Mouse (Mus musculus): ENCODE measurements around the gene Pde6h. TPM values are rescaled to one million over a fixed set of nuclear protein-coding genes. Genes with fewer than 3 reads are reported as not detected.

Pde6h gene
- polyA plus RNA-seq, 1 experiment, result not detected

GRCm38 (mm10) chr6:136906283-136906936 lies 17.2 kb upstream of the Pde6h start:
- TF ChIP-seq GATA1 (IDR thresholded peaks at IDR 0.05; ENCODE audit: low read length), result no peak
- no peak for TF ChIP-seq TAL1 (IDR thresholded peaks at IDR 0.05; ENCODE audit: low read length)
- Histone ChIP-seq H3K9me3 (ENCODE audit: control insufficient read depth, low read length) (no peaks in the 10 kb centered on the region), H3K36me3 (ENCODE audit: control insufficient read depth) (no peaks in the 10 kb centered on the region), H3K4me3 (replicated peaks) (no peak overlapping the region), H3K27me3 (ENCODE audit: control insufficient read depth) (no peaks in the 10 kb centered on the region), H3K4me1 (ENCODE audit: control insufficient read depth) (no peaks in the 10 kb centered on the region)

- H3K9me3 ChIP-seq (ENCODE audit: control insufficient read depth, low read length), result no peaks in the 10 kb centered on the region
- no peaks in the 10 kb centered on the region for H3K27me3 ChIP-seq (ENCODE audit: control insufficient read depth)
- no peak overlapping the region for H3K4me3 ChIP-seq (replicated peaks)
- TF ChIP-seq TAL1 (IDR thresholded peaks at IDR 0.05; ENCODE audit: low read length), result no peak
- no peak for TF ChIP-seq GATA1 (IDR thresholded peaks at IDR 0.05; ENCODE audit: low read length)
- no peaks in the 10 kb centered on the region for H3K36me3 ChIP-seq (ENCODE audit: control insufficient read depth)
- H3K4me1 ChIP-seq (ENCODE audit: control insufficient read depth), result no peaks in the 10 kb centered on the region
These were observed 16.7 kb upstream of the Pde6h start for GRCm38 (mm10) chr6:136906937-136907293.

- Histone ChIP-seq H3K9me3 (ENCODE audit: control insufficient read depth, low read length) (no peaks in the 10 kb centered on the region), H3K4me1 (ENCODE audit: control insufficient read depth) (no peaks in the 10 kb centered on the region), H3K27me3 (ENCODE audit: control insufficient read depth) (no peaks in the 10 kb centered on the region), H3K4me3 (replicated peaks) (no peak overlapping the region), H3K36me3 (ENCODE audit: control insufficient read depth) (no peaks in the 10 kb centered on the region)
- no peak for TF ChIP-seq TAL1 (IDR thresholded peaks at IDR 0.05; ENCODE audit: low read length)
- TF ChIP-seq GATA1 (IDR thresholded peaks at IDR 0.05; ENCODE audit: low read length), result no peak
These were observed 13.3 kb upstream of the Pde6h start for GRCm38 (mm10) chr6:136910247-136910890.

DNA sequence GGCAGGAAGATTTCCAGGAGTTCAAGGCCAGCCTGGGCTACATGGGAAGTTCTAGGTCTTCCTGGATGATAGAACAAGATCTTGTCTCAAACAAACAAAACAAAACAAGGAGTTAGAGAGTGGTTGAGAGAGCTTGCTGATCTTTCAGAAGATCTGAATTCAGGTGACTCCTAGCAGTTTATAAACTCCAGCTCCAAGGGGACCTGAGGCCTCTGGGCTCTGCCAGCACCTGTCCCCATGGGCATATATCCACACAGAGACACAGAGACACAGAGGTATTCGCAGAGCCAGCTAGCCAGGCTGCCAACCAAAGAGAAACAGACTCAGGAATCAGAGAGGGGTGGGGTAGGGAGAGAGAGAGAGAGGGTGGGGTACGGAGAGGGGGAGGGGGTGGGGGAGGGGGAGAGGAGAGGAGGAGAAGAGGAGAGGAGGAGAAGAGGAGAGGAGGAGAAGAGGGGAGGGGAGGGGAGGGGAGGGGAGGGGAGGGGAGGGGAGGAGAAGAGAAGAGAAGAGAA lies 10.8 kb upstream of the Pde6h start:
- H3K27me3 ChIP-seq (ENCODE audit: control insufficient read depth), result no peaks in the 10 kb centered on the region
- no peak overlapping the region for H3K4me3 ChIP-seq (replicated peaks)
- no peaks in the 10 kb centered on the region for H3K9me3 ChIP-seq (ENCODE audit: control insufficient read depth, low read length)
- no peaks in the 10 kb centered on the region for H3K36me3 ChIP-seq (ENCODE audit: control insufficient read depth)
- H3K4me1 ChIP-seq (ENCODE audit: control insufficient read depth), result no peaks in the 10 kb centered on the region
- no peak for TF ChIP-seq TAL1 (IDR thresholded peaks at IDR 0.05; ENCODE audit: low read length)
- no peak for TF ChIP-seq GATA1 (IDR thresholded peaks at IDR 0.05; ENCODE audit: low read length)

GRCm38 (mm10) chr6:136913384-136914126 lies 10.1 kb upstream of the Pde6h start:
- TF ChIP-seq TAL1 (IDR thresholded peaks at IDR 0.05; ENCODE audit: low read length) (no peak), GATA1 (IDR thresholded peaks at IDR 0.05; ENCODE audit: low read length) (no peak)
- Histone ChIP-seq H3K9me3 (ENCODE audit: control insufficient read depth, low read length) (no peaks in the 10 kb centered on the region), H3K4me3 (replicated peaks) (no peak overlapping the region), H3K36me3 (ENCODE audit: control insufficient read depth) (no peaks in the 10 kb centered on the region), H3K4me1 (ENCODE audit: control insufficient read depth) (no peaks in the 10 kb centered on the region), H3K27me3 (ENCODE audit: control insufficient read depth) (no peaks in the 10 kb centered on the region)

GRCm38 (mm10) chr6:136914234-136914633 lies 9.4 kb upstream of the Pde6h start:
- no peaks in the 10 kb centered on the region for H3K27me3 ChIP-seq (ENCODE audit: control insufficient read depth)
- H3K4me1 ChIP-seq (ENCODE audit: control insufficient read depth), result no peaks in the 10 kb centered on the region
- no peak overlapping the region for H3K4me3 ChIP-seq (replicated peaks)
- no peaks in the 10 kb centered on the region for H3K9me3 ChIP-seq (ENCODE audit: control insufficient read depth, low read length)
- TF ChIP-seq GATA1 (IDR thresholded peaks at IDR 0.05; ENCODE audit: low read length), result no peak
- no peak for TF ChIP-seq TAL1 (IDR thresholded peaks at IDR 0.05; ENCODE audit: low read length)
- H3K36me3 ChIP-seq (ENCODE audit: control insufficient read depth), result no peaks in the 10 kb centered on the region

DNA sequence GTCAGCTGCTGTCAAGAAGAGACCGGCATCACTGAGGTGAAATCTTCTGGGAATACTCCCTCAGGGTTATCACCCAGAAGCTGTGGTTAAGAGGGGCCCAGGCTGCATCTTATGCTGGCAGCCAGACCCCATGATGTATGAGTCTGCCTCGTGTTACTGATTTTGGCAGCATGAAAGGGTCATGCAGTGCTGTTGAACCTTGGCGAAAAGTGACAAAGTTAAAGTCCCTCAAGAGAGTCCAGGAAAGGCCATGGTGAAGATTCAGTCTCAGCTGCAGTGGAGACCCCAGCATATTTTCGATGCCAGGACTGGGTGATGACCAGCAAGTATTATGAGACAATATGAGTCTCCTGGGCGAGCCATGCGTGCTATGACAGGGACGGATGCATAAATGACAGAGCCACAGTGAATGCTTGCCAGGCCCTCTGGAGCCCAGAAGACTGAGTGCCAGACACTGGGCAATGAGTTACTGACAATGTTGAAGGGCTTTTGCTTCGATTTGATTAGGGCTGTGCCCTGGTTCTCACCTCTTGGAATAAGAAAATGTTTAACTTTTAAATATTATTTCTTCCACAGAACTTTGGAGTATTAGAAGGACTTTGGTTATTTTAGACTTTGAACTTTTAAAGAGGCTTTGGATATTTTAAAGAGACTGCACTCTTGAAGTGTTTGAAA lies 7.8 kb upstream of the Pde6h start:
- no peak overlapping the region for H3K4me3 ChIP-seq (replicated peaks)
- no peak for TF ChIP-seq GATA1 (IDR thresholded peaks at IDR 0.05; ENCODE audit: low read length)
- TF ChIP-seq TAL1 (IDR thresholded peaks at IDR 0.05; ENCODE audit: low read length), result no peak
- H3K4me1 ChIP-seq (ENCODE audit: control insufficient read depth), result no peaks in the 10 kb centered on the region
- no peaks in the 10 kb centered on the region for H3K9me3 ChIP-seq (ENCODE audit: control insufficient read depth, low read length)
- no peaks in the 10 kb centered on the region for H3K36me3 ChIP-seq (ENCODE audit: control insufficient read depth)
- no peaks in the 10 kb centered on the region for H3K27me3 ChIP-seq (ENCODE audit: control insufficient read depth)

DNA sequence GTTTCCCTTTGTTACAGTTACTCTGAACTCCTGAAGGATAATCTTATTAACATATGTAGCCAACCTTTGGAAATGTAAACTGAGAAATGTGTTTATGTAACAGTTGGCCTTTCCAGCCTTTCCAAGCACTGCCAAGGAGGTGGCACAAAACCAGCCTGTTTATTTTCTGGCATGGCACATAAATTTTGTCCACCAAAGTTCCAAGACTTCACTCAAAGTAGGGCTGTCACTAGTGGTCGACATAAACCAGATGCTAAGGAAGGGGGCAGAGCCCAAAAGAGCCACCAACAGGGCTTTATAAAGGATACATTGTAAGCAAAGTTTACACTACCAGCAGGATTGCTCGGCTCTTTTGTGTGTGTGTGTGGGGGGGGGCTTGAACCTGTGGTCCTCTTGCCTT lies 5.7 kb upstream of the Pde6h start:
- Histone ChIP-seq H3K4me1 (ENCODE audit: control insufficient read depth) (no peaks in the 10 kb centered on the region), H3K9me3 (ENCODE audit: control insufficient read depth, low read length) (no peaks in the 10 kb centered on the region), H3K36me3 (ENCODE audit: control insufficient read depth) (no peaks in the 10 kb centered on the region), H3K27me3 (ENCODE audit: control insufficient read depth) (no peaks in the 10 kb centered on the region), H3K4me3 (replicated peaks) (no peak overlapping the region)
- no peak for TF ChIP-seq TAL1 (IDR thresholded peaks at IDR 0.05; ENCODE audit: low read length)
- TF ChIP-seq GATA1 (IDR thresholded peaks at IDR 0.05; ENCODE audit: low read length), result no peak

Measured in erythroblast, embryonic 14.5 days (primary cell).